Mouse (Mus musculus) heart, adult 2 months (tissue): ENCODE measurements around the gene Tpsab1.

Source experiments
- CTCF ChIP-seq: fragments of 200-600 bp; IDR thresholded peaks from 2 replicates; pipeline ENCODE4 v1.8.1; 2022; ENCODE audit warnings: antibody characterized with exemption, mild to moderate bottlenecking, moderate library complexity
- EP300 ChIP-seq: fragments of 200-500 bp; IDR thresholded peaks from 2 replicates; pipeline ENCODE4 v1.6.1; 2011; ENCODE audit warnings: low read depth, low read length, control low read depth; ENCODE audit not compliant: insufficient read depth
- POLR2A ChIP-seq: fragments of 200-500 bp; IDR thresholded peaks from 2 replicates; pipeline ENCODE4 v1.6.1; 2011; ENCODE audit warnings: mild to moderate bottlenecking, low read depth, low read length, control low read depth; ENCODE audit not compliant: insufficient read depth

DNA sequence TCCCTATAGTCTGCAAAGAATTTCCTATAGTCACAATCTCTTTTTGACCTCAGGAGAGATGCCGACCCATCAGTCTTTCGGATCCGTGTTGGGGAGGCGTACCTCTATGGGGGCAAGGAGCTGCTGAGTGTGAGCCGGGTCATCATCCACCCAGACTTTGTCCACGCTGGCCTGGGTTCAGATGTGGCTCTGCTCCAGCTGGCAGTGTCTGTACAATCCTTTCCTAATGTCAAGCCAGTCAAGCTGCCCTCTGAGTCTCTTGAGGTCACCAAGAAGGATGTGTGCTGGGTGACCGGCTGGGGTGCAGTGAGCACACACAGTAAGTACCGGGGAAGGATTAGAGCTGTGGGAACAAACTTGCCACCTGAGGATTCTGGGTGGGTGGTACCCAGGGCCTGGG, 24.5 kb downstream of the Tpsab1 start:
- TF ChIP-seq POLR2A (no peak), CTCF (no peak), EP300 (no peak)
